Mouse (Mus musculus) embryonic facial prominence, embryonic 11.5 days (tissue): Measurements from ENCODE around the gene Apold1. TPM values are rescaled to one million over a fixed set of nuclear protein-coding genes. Genes with fewer than 3 reads are reported as not detected.
A peak's percentile ranks its signal among the peaks of the same experiment; 100 is the strongest.

Experiments
- ATAC-seq: fragments of 200-750 bp; cut with Nextera tagmentation; replicated peaks from 2 replicates; pipeline ENCODE4 v1.8.0; 2017; ENCODE audit warnings: low read depth; ENCODE audit not compliant: insufficient number of reproducible peaks, low FRiP score, low TSS enrichment
- DNase-seq: peaks from one replicate; pipeline ENCODE4 v3.0.0-alpha.2; 2015; ENCODE audit warnings: low spot score
- H3K27ac ChIP-seq: fragments of 300-500 bp; sonication (generic); replicated peaks from 2 replicates; pipeline ENCODE4 v1.5.1; 2014; ENCODE audit warnings: mild to moderate bottlenecking, low read depth, low read length, control low read depth
- H3K27me3 ChIP-seq: fragments of 300-500 bp; sonication (generic); 2 replicates; pipeline ENCODE4 v1.6.1; 2014; ENCODE audit warnings: mild to moderate bottlenecking, low read length, moderate library complexity, mixed read lengths; ENCODE audit not compliant: control insufficient read depth, insufficient read depth
- H3K36me3 ChIP-seq: fragments of 300-500 bp; sonication (generic); replicated peaks from 2 replicates; pipeline ENCODE4 v1.6.1; 2014; ENCODE audit warnings: low read depth, mild to moderate bottlenecking, low read length, moderate library complexity, mixed read lengths; ENCODE audit not compliant: control insufficient read depth, insufficient read depth
- H3K4me1 ChIP-seq: fragments of 300-500 bp; sonication (generic); 2 replicates; pipeline ENCODE4 v1.6.1; 2014; ENCODE audit warnings: low read length, mixed read lengths; ENCODE audit not compliant: control insufficient read depth, insufficient read depth
- H3K4me2 ChIP-seq: fragments of 300-500 bp; sonication (generic); 2 replicates; pipeline ENCODE4 v1.6.1; 2014; ENCODE audit warnings: low read depth, mild to moderate bottlenecking, control low read depth, low read length, moderate library complexity
- H3K4me3 ChIP-seq: fragments of 300-500 bp; sonication (generic); 2 replicates; pipeline ENCODE4 v1.5.1; 2014; ENCODE audit warnings: low read depth, low read length, control low read depth
- H3K9ac ChIP-seq: fragments of 300-500 bp; sonication (generic); replicated peaks from 2 replicates; pipeline ENCODE4 v1.6.1; 2014; ENCODE audit warnings: mild to moderate bottlenecking, control low read depth, low read length
- H3K9me3 ChIP-seq: fragments of 300-500 bp; sonication (generic); replicated peaks from 2 replicates; pipeline ENCODE4 v1.6.1; 2016; ENCODE audit warnings: mild to moderate bottlenecking, low read length, inconsistent platforms, mixed read lengths; ENCODE audit not compliant: control insufficient read depth
- WGBS: fragments of 180-500 bp; shearing (Covaris S2); extraction: QIAGEN DNeasy Blood & Tissue Kit; methylation state at CpG from one replicate; pipeline ENCODE4 v1.1.7; 2014; 5-methylcytosine and 5-hydroxymethylcytosine counted together
- polyA plus RNA-seq: library from polyadenylated mRNA; unstranded; fragments of >200 nt; fragmentation: Nextera tagmentation; extraction: Ambion mirVana; gene quantifications from 2 replicates; pipeline ENCODE4 v1.2.1, GENCODE M21; 2014

Gene Apold1
- polyA plus RNA-seq, 1 experiment from 2014 or later: 4.1 TPM

GRCm38 (mm10) chr6:134962518-134962893 lies 19.0 kb upstream of the Apold1 start:
- H3K36me3 ChIP-seq: no peaks in the 10 kb centered on the region
- H3K4me2 ChIP-seq: no peak overlapping the region
- DNase-seq: no peak
- no peaks in the 10 kb centered on the region for H3K27me3 ChIP-seq
- 39% methylated on average over 5 of the region's 5 CpGs for WGBS
- no peak for ATAC-seq
- H3K4me1 ChIP-seq: no peaks in the 10 kb centered on the region
- no peak overlapping the region for H3K9ac ChIP-seq
- H3K9me3 ChIP-seq: no peaks in the 10 kb centered on the region
- H3K27ac ChIP-seq: no peak overlapping the region
- H3K4me3 ChIP-seq: no peak overlapping the region

DNA sequence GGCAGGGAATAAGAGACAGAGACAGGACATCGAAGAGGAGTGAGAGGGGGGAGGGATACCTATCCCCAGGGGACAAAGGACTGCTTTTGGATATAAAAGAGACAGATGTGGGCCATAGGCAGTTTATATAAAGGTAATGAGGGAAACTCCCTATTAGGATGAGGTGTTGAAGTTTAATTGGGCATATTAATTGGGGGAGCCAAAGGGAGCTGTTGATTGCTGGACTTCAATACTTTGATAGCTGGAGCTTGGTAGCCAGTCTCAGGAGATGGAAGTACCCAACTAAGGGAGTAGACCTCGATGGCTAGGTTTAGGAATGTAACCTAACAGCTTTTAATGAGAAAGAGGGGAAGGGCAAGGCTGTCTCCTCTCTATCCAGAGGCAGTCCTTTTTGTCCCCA lies 17.6 kb upstream of the Apold1 start:
- Histone ChIP-seq H3K4me3 (no peak overlapping the region), H3K9ac (no peak overlapping the region), H3K36me3 (no peaks in the 10 kb centered on the region), H3K27ac (no peak overlapping the region), H3K4me2 (no peak overlapping the region), H3K4me1 (no peaks in the 10 kb centered on the region), H3K9me3 (no peaks in the 10 kb centered on the region), H3K27me3 (no peaks in the 10 kb centered on the region)
- 76% methylated on average over 2 of the region's 2 CpGs for WGBS
- DNase-seq (no peak), ATAC-seq (no peak)

DNA sequence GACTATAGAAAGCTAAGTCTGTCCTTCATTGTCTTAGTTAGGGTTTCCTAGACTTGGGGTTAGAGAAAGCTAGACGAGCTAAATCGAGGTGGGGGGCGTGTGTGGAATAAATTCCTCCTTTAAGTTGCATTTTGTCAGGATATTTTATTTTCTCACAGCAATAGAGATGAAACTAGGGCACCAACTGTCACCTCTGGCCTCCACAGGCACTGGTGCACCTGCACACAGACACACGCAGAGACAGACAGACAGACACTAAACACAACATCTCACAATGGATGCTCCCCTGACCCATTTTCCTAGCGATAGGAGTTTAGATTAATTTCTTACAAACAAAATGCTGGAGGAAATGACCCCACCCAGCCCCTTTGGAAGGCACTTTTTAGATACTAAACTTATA lies 14.8 kb upstream of the Apold1 start:
- Histone ChIP-seq H3K36me3 (no peaks in the 10 kb centered on the region), H3K4me3 (no peak overlapping the region), H3K4me2 (no peak overlapping the region), H3K27ac (no peak overlapping the region), H3K9me3 (no peaks in the 10 kb centered on the region), H3K27me3 (no peaks in the 10 kb centered on the region), H3K9ac (no peak overlapping the region), H3K4me1 (no peaks in the 10 kb centered on the region)
- ATAC-seq: no peak
- 86% methylated on average over 5 of the region's 5 CpGs for WGBS
- no peak for DNase-seq

- Histone ChIP-seq H3K9ac (no peak overlapping the region), H3K36me3 (no peaks in the 10 kb centered on the region), H3K4me2 (no peak overlapping the region), H3K4me1 (no peaks in the 10 kb centered on the region), H3K27me3 (no peaks in the 10 kb centered on the region), H3K27ac (no peak overlapping the region), H3K4me3 (no peak overlapping the region), H3K9me3 (no peaks in the 10 kb centered on the region)
- WGBS: 70% methylated on average over 1 of the region's 1 CpGs
- DNase-seq (no peak), ATAC-seq (no peak)
Measured at GRCm38 (mm10) chr6:134968326-134968725, 13.2 kb upstream of the Apold1 start.

- H3K9me3 ChIP-seq: no peaks in the 10 kb centered on the region
- H3K4me3 ChIP-seq: no peak overlapping the region
- WGBS: 88% methylated on average over 2 of the region's 2 CpGs
- no peak overlapping the region for H3K4me2 ChIP-seq
- H3K9ac ChIP-seq: no peak overlapping the region
- H3K27me3 ChIP-seq: no peaks in the 10 kb centered on the region
- ATAC-seq (no peak), DNase-seq (no peak)
- no peaks in the 10 kb centered on the region for H3K36me3 ChIP-seq
- H3K4me1 ChIP-seq: no peaks in the 10 kb centered on the region
- no peak overlapping the region for H3K27ac ChIP-seq
Measured at GRCm38 (mm10) chr6:134969498-134969897, 12.0 kb upstream of the Apold1 start.

- no peak overlapping the region for H3K27ac ChIP-seq
- H3K27me3 ChIP-seq: no peaks in the 10 kb centered on the region
- ATAC-seq: no peak
- H3K4me1 ChIP-seq: no peaks in the 10 kb centered on the region
- no peaks in the 10 kb centered on the region for H3K36me3 ChIP-seq
- no peak overlapping the region for H3K9ac ChIP-seq
- 54% methylated on average over 4 of the region's 4 CpGs for WGBS
- no peak overlapping the region for H3K4me2 ChIP-seq
- H3K9me3 ChIP-seq: no peaks in the 10 kb centered on the region
- no peak for DNase-seq
- no peak overlapping the region for H3K4me3 ChIP-seq
Measured at GRCm38 (mm10) chr6:134972096-134972495, 9.4 kb upstream of the Apold1 start.

DNA sequence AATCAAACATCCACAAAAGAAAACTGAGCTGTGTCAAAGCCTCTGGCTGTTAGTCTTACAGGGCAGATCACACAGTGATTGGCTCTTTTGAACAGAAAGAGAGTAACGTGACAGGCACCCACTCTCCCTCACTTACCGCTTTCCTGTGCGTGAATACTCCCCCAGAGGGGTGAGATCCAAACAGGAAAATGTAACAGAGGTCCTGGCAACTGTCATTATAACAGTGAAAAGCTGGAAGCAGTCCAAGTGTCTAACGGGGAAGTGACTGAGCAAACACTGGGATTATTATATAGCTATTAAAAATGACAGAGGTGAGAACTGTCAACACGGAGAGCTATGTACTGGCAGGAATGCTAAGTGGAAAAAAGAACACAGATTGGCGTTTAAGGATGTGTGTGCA lies 4.9 kb upstream of the Apold1 start:
- ATAC-seq (no peak), DNase-seq (no peak)
- no peaks in the 10 kb centered on the region for H3K27me3 ChIP-seq
- 57% methylated on average over 6 of the region's 6 CpGs for WGBS
- H3K36me3 ChIP-seq: no peaks in the 10 kb centered on the region
- H3K27ac ChIP-seq: no peak overlapping the region
- no peak overlapping the region for H3K4me2 ChIP-seq
- no peak overlapping the region for H3K4me3 ChIP-seq
- H3K4me1 ChIP-seq: no peaks in the 10 kb centered on the region
- H3K9ac ChIP-seq: no peak overlapping the region
- no peaks in the 10 kb centered on the region for H3K9me3 ChIP-seq

DNA sequence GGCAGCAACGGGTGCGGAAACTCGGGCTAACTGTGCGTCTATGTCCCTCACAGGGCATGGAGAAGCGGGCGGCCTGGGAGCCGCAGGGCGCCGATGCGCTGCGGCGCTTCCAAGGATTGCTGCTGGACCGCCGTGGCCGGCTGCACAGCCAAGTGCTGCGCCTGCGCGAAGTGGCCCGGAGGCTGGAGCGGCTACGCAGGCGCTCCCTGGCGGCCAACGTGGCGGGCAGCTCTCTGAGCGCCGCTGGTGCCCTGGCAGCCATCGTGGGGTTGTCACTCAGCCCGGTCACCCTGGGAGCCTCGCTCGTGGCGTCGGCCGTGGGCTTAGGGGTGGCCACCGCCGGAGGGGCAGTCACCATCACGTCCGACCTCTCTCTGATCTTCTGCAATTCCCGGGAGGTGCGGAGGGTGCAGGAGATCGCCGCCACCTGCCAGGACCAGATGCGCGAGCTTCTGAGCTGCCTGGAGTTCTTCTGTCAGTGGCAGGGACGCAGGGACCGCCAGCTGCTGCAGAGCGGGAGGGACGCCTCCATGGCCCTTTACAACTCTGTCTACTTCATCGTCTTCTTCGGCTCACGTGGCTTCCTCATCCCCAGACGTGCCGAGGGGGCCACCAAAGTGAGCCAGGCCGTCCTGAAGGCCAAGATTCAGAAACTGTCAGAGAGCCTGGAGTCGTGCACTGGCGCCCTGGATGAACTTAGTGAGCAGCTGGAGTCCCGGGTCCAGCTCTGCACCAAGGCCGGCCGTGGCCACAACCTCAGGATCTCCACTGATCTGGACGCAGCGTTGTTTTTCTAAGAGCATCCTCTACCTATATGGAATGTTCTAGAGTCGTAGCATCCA lies 2.2 kb downstream of the Apold1 start:
- peak overlapping the region; percentile 94 for H3K4me2 ChIP-seq
- no peaks in the 10 kb centered on the region for H3K27me3 ChIP-seq
- H3K9ac ChIP-seq: peak overlapping the region; percentile 69
- no peaks in the 10 kb centered on the region for H3K9me3 ChIP-seq
- peak; percentile 92 for DNase-seq
- 3% methylated on average over 62 of the region's 62 CpGs for WGBS
- H3K36me3 ChIP-seq: no peaks in the 10 kb centered on the region
- peak overlapping the region; percentile 51 for H3K4me3 ChIP-seq
- H3K4me1 ChIP-seq: no peaks in the 10 kb centered on the region
- ATAC-seq: peak; percentile 89
- H3K27ac ChIP-seq: no peak overlapping the region
